Mouse (Mus musculus) stomach, embryonic 14.5 days (tissue): ENCODE data around the gene Scgb1b30. TPM values are rescaled to one million over a fixed set of nuclear protein-coding genes. Genes with fewer than 3 reads are reported as not detected.

ENCODE experiments used
- ATAC-seq: fragments of 200-750 bp; cut with Nextera tagmentation; 2 replicates; pipeline ENCODE4 v1.8.0; 2017; ENCODE audit warnings: low read depth, moderate TSS enrichment; ENCODE audit not compliant: insufficient number of reproducible peaks, insufficient read depth, low FRiP score
- H3K27ac ChIP-seq: fragments of 300-500 bp; sonication (generic); 2 replicates; pipeline ENCODE4 v1.5.1; 2014; ENCODE audit warnings: mild to moderate bottlenecking, low read length, moderate library complexity, mixed read lengths
- H3K27me3 ChIP-seq: fragments of 300-500 bp; sonication (generic); 2 replicates; pipeline ENCODE4 v1.6.1; 2014; ENCODE audit warnings: low read length, control low read depth, mixed read lengths; ENCODE audit not compliant: control insufficient read depth, insufficient read depth
- H3K36me3 ChIP-seq: fragments of 300-500 bp; sonication (generic); 2 replicates; pipeline ENCODE4 v1.6.1; 2014; ENCODE audit warnings: mild to moderate bottlenecking, control low read depth, low read length, moderate library complexity, mixed read lengths; ENCODE audit not compliant: control insufficient read depth, insufficient read depth
- H3K4me1 ChIP-seq: fragments of 300-500 bp; sonication (generic); 2 replicates; pipeline ENCODE4 v1.6.1; 2014; ENCODE audit warnings: low read length, control low read depth, mixed read lengths; ENCODE audit not compliant: control insufficient read depth, insufficient read depth
- H3K4me2 ChIP-seq: fragments of 300-500 bp; sonication (generic); replicated peaks from 2 replicates; pipeline ENCODE4 v1.6.1; 2014; ENCODE audit warnings: low read depth, low read length, control low read depth
- H3K4me3 ChIP-seq: fragments of 300-500 bp; sonication (generic); 2 replicates; pipeline ENCODE4 v1.5.1; 2014; ENCODE audit warnings: low read depth, low read length, control low read depth
- H3K9ac ChIP-seq: fragments of 300-500 bp; sonication (generic); replicated peaks from 2 replicates; pipeline ENCODE4 v1.6.1; 2014; ENCODE audit warnings: low read depth, mild to moderate bottlenecking, control low read depth, low read length, moderate library complexity, mixed read lengths
- H3K9me3 ChIP-seq: fragments of 300-500 bp; sonication (generic); 2 replicates; pipeline ENCODE4 v1.6.1; 2016; ENCODE audit warnings: low read depth, low read length, control low read depth; ENCODE audit not compliant: control insufficient read depth
- WGBS: fragments of 180-500 bp; shearing (Covaris S2); extraction: QIAGEN DNeasy Blood & Tissue Kit; methylation state at CpG from one replicate; pipeline ENCODE4 v1.1.7; 2014; 5-methylcytosine and 5-hydroxymethylcytosine counted together
- polyA plus RNA-seq: library from polyadenylated mRNA; unstranded; fragments of >200 nt; fragmentation: Nextera tagmentation; extraction: Ambion mirVana; gene quantifications from 2 replicates; pipeline ENCODE4 v1.2.1, GENCODE M21; 2014

Gene Scgb1b30
- polyA plus RNA-seq, 1 experiment from 2014 or later, result not detected

- H3K4me3 ChIP-seq, result no peak overlapping the region
- no peaks in the 10 kb centered on the region for H3K9me3 ChIP-seq
- ATAC-seq, result no peak
- H3K27me3 ChIP-seq, result no peaks in the 10 kb centered on the region
- no peak overlapping the region for H3K4me2 ChIP-seq
- WGBS, result 95% methylated on average over 13 of the region's 13 CpGs
- peaks cover 56% of the 10 kb centered on the region for H3K36me3 ChIP-seq
- no peak overlapping the region for H3K27ac ChIP-seq
- H3K9ac ChIP-seq, result no peak overlapping the region
- H3K4me1 ChIP-seq, result no peaks in the 10 kb centered on the region
Observed at GRCm38 (mm10) chr7:34141123-34141522, 45.9 kb downstream of the Scgb1b30 start.

GRCm38 (mm10) chr7:34147193-34147592 lies 52.0 kb downstream of the Scgb1b30 start:
- Histone ChIP-seq H3K4me2 (no peak overlapping the region), H3K4me1 (no peaks in the 10 kb centered on the region), H3K4me3 (no peak overlapping the region), H3K27me3 (no peaks in the 10 kb centered on the region), H3K9ac (no peak overlapping the region), H3K36me3 (peaks cover 84% of the 10 kb centered on the region), H3K9me3 (no peaks in the 10 kb centered on the region), H3K27ac (no peak overlapping the region)
- 78% methylated on average over 4 of the region's 4 CpGs for WGBS
- ATAC-seq, result no peak

Other genes starting within 250 kb of the Scgb1b30 start
- gene Scgb2b26, start 150.4 kb upstream of the Scgb1b30 start, polyA plus RNA-seq, result not detected in 2 replicates
- gene Scgb2b27, start 81.5 kb upstream of the Scgb1b30 start, polyA plus RNA-seq, result not detected in 2 replicates
- not detected in 2 replicates for gene Scgb1b27, start 73.9 kb upstream of the Scgb1b30 start, polyA plus RNA-seq
- gene Wtip, start 37.8 kb downstream of the Scgb1b30 start, polyA plus RNA-seq, result 7.1 TPM in 2 replicates
- 193 and 196 TPM in 2 replicates for gene Uba2, start 74.2 kb downstream of the Scgb1b30 start, polyA plus RNA-seq
- gene Pdcd2l, start 101.2 kb downstream of the Scgb1b30 start, polyA plus RNA-seq, result 57.1 and 64.1 TPM in 2 replicates
- gene Gpi1, start 134.9 kb downstream of the Scgb1b30 start, polyA plus RNA-seq, result 354 and 363 TPM in 2 replicates
- gene Gm6096, start 155.6 kb downstream of the Scgb1b30 start, polyA plus RNA-seq, result 0.70 and 0.80 TPM in 2 replicates
- gene 4931406P16Rik, start 218.1 kb downstream of the Scgb1b30 start, polyA plus RNA-seq, result 41.0 and 47.8 TPM in 2 replicates